Mouse (Mus musculus): ENCODE measurements around the gene Drd2. TPM values are rescaled to one million over a fixed set of nuclear protein-coding genes. Genes with fewer than 3 reads are reported as not detected.

Gene Drd2
- total RNA-seq, 2 experiments from 2014 or later: 5.4 to 8.4 TPM

GRCm38 (mm10) chr9:49427478-49427877, 87.1 kb downstream of the Drd2 start:
- intact Hi-C loops (cut with DNase I): no loop called here
- no peak for DNase-seq (ENCODE audit: extremely low spot score in 1 of 2, low spot score in 2 of 2)

- peak in 1 of 2 experiments; percentile 8 for DNase-seq (ENCODE audit: extremely low spot score in 1 of 2, low spot score in 2 of 2)
- intact Hi-C loops (cut with DNase I): no loop called here
Observed at GRCm38 (mm10) chr9:49442621-49443020, 102.2 kb downstream of the Drd2 start.

- no peak for DNase-seq (ENCODE audit: extremely low spot score in 1 of 2, low spot score in 2 of 2)
- intact Hi-C loops (cut with DNase I): no loop called here
Observed at GRCm38 (mm10) chr9:49450491-49450890, 110.1 kb downstream of the Drd2 start.

- DNase-seq (ENCODE audit: extremely low spot score in 1 of 2, low spot score in 2 of 2): no peak
- intact Hi-C loops (cut with DNase I): no loop called here
Observed at GRCm38 (mm10) chr9:49452396-49452795, 112.0 kb downstream of the Drd2 start.

GRCm38 (mm10) chr9:49456136-49456535, 115.7 kb downstream of the Drd2 start:
- no peak for DNase-seq (ENCODE audit: extremely low spot score in 1 of 2, low spot score in 2 of 2)

More at GRCm38 (mm10) chr9:49456136-49456535, 115.7 kb downstream of the Drd2 start:
- intact Hi-C loops (cut with DNase I): no loop called here

Other genes starting within 250 kb of the Drd2 start
- gene Gm4894, start 90.1 kb upstream of the Drd2 start, total RNA-seq (2021): not detected
- not detected for gene Ankk1, start 86.4 kb downstream of the Drd2 start, total RNA-seq (2021)
- gene Ttc12, start 145.6 kb downstream of the Drd2 start, total RNA-seq (2021): 1 to 10 TPM; 1.2 to 1.6 TPM